Mouse (Mus musculus) liver, postnatal 0 days (tissue): ENCODE results near the gene Tll2.

Source experiments
- CTCF ChIP-seq: sonication (generic); IDR thresholded peaks from 2 replicates; pipeline ENCODE4 v1.5.1; 2016; ENCODE audit warnings: antibody characterized with exemption, low read depth
- EP300 ChIP-seq: IDR thresholded peaks from 2 replicates; pipeline ENCODE4 v1.6.1; 2016; ENCODE audit warnings: antibody characterized with exemption, low read depth, mild to moderate bottlenecking

- TF ChIP-seq CTCF = no peak
- no peak for TF ChIP-seq EP300
Measured at GRCm38 (mm10) chr19:41206811-41207344, at the start of gene Tll2.
